Mouse (Mus musculus) liver, embryonic 14.5 days (tissue): Measurements from ENCODE around the gene Khdrbs2. TPM values are rescaled to one million over a fixed set of nuclear protein-coding genes. Genes with fewer than 3 reads are reported as not detected.
"Not testable (repeated sequence)": the region's sequence is repeated elsewhere in the genome, so short reads cannot be mapped to it uniquely, and the experiment has no call there.

Experiments
- ATAC-seq: fragments of 200-750 bp; cut with Nextera tagmentation; 2 replicates; pipeline ENCODE4 v1.8.0; 2017; ENCODE audit warnings: moderate number of reproducible peaks, mild to moderate bottlenecking, moderate library complexity; ENCODE audit not compliant: insufficient read depth
- DNase-seq, 3 experiments: peaks; one replicate each; pipeline ENCODE4 v3.0.0-alpha.2; 2012 to 2013; ENCODE audit warnings: low read depth in 3 of 3, low spot score in 3 of 3
- H3K27ac ChIP-seq: fragments of 300-500 bp; sonication (generic); 2 replicates; pipeline ENCODE4 v1.5.1; 2014; ENCODE audit warnings: moderate library complexity, mild to moderate bottlenecking, control low read depth, inconsistent platforms
- H3K27me3 ChIP-seq: fragments of 300-500 bp; sonication (generic); 2 replicates; pipeline ENCODE4 v1.6.1; 2014; ENCODE audit warnings: mild to moderate bottlenecking, low read length, moderate library complexity; ENCODE audit not compliant: control insufficient read depth, insufficient read depth
- H3K36me3 ChIP-seq: fragments of 300-500 bp; sonication (generic); replicated peaks from 2 replicates; pipeline ENCODE4 v1.6.1; 2014; ENCODE audit warnings: low read depth; ENCODE audit not compliant: control insufficient read depth, insufficient read depth
- H3K4me1 ChIP-seq, 2 experiments: fragments of 200-500 bp in 1 of 2; fragments of 300-500 bp in 1 of 2; sonication (generic) in 1 of 2; replicated peaks; 2 replicates each; pipeline ENCODE4 v1.6.1; 2012 to 2014; ENCODE audit warnings: antibody characterized with exemption in 1 of 2, inconsistent platforms in 1 of 2, low read length in 1 of 2; ENCODE audit not compliant: control insufficient read depth in 2 of 2, insufficient read depth in 2 of 2
- H3K4me2 ChIP-seq: fragments of 300-500 bp; sonication (generic); 2 replicates; pipeline ENCODE4 v1.6.1; 2014; ENCODE audit warnings: low read depth, mild to moderate bottlenecking, control low read depth, moderate library complexity
- H3K4me3 ChIP-seq, 2 experiments: fragments of 200-500 bp in 1 of 2; fragments of 300-500 bp in 1 of 2; sonication (generic) in 1 of 2; 2 replicates each; pipeline ENCODE4 v1.5.1; 2012 to 2014; ENCODE audit warnings: low read depth in 2 of 2, low read length in 2 of 2, mild to moderate bottlenecking in 2 of 2, control low read depth in 1 of 2, inconsistent platforms in 1 of 2, moderate library complexity in 1 of 2; ENCODE audit not compliant: insufficient read depth in 1 of 2
- H3K9ac ChIP-seq: fragments of 300-500 bp; sonication (generic); replicated peaks from 2 replicates; pipeline ENCODE4 v1.6.1; 2014; ENCODE audit warnings: mild to moderate bottlenecking, control low read depth, moderate library complexity
- H3K9me3 ChIP-seq: fragments of 300-500 bp; sonication (generic); 2 replicates; pipeline ENCODE4 v1.6.1; 2016; ENCODE audit warnings: low read length, mixed read lengths; ENCODE audit not compliant: control insufficient read depth
- CTCF ChIP-seq: IDR thresholded peaks from 2 replicates; pipeline ENCODE4 v1.5.1; 2016; ENCODE audit warnings: antibody characterized with exemption, low read depth, control low read depth
- EP300 ChIP-seq: IDR thresholded peaks from 2 replicates; pipeline ENCODE4 v1.6.1; 2016; ENCODE audit warnings: antibody characterized with exemption, low read depth
- WGBS: fragments of 180-500 bp; shearing (Covaris S2); extraction: QIAGEN DNeasy Blood & Tissue Kit; methylation state at CpG from one replicate; pipeline ENCODE4 v1.1.7; 2014; ENCODE audit not compliant: insufficient replicate concordance; 5-methylcytosine and 5-hydroxymethylcytosine counted together
- polyA plus RNA-seq, 2 experiments: library from polyadenylated mRNA; depleted of rRNA in 1 of 2; stranded (reverse) in 1 of 2; unstranded in 1 of 2; fragments of >200 nt; fragmentation: Nextera tagmentation in 1 of 2; extraction: Ambion mirVana in 1 of 2; gene quantifications; 2 replicates each; pipeline versions ENCODE4 v1.2.1 to v1.2.3; 2012 to 2014

Gene Khdrbs2
- polyA plus RNA-seq, 2 experiments: 0.02 to 0.04 TPM

DNA sequence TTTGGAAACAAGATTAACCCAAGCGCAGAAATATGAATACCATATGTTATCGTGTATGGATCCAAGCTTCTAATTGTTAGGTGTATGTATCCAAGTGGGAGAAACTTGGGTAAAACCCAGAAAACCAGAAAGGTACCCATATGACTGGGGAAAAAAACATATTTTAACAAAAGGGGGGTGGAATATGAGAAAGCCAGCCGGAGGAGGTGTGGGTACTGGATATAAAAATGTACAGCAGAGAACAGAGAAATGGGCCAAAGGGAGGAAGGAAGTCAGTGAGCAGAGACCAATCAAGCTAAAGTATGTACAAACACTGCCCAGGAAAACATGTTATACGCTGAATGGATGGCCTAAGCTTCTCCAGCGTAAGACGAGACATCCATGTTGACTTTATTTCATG is 330.9 kb downstream of the Khdrbs2 start:
- no peaks in the 10 kb centered on the region for H3K27me3 ChIP-seq
- TF ChIP-seq CTCF (no peak), EP300 (no peak)
- H3K36me3 ChIP-seq: no peaks in the 10 kb centered on the region
- H3K9ac ChIP-seq: no peak overlapping the region
- H3K9me3 ChIP-seq: no peaks in the 10 kb centered on the region
- 68% methylated on average over 6 of the region's 6 CpGs for WGBS
- no peak overlapping the region for H3K4me3 ChIP-seq
- H3K4me2 ChIP-seq: no peak overlapping the region
- DNase-seq (no peak), ATAC-seq (no peak)
- H3K27ac ChIP-seq: no peak overlapping the region
- H3K4me1 ChIP-seq: no peaks in the 10 kb centered on the region

DNA sequence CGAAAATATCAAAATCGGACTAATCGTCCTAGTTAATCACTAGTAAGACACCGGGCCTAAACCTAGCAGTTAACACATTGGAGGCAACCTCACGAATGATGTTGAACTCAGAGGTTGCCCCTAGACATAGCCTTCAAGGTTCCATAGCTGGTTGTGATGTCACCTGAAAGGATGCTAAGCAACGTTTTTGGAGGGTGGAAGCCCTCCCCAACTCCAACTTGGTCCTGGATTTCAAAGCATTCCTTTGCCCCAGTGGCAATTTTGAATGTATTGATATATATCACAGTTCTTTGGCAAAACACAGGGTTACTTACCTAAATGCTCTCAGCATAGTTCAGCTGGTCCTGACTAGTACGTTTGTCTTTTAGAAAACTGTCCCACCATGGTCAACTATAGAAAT is 374.7 kb downstream of the Khdrbs2 start, which contains the start of gene Gm5415:
TSS of gene Gm5415 (minus strand) at position 101 of the 400 bp plus-strand sequence.
- H3K4me3 ChIP-seq, H3K27ac ChIP-seq, H3K9ac ChIP-seq, DNase-seq, H3K9me3 ChIP-seq, H3K36me3 ChIP-seq, H3K4me1 ChIP-seq, H3K27me3 ChIP-seq, ATAC-seq, H3K4me2 ChIP-seq: not testable (repeated sequence)
- 35% methylated on average over 2 of the region's 7 CpGs for WGBS

DNA sequence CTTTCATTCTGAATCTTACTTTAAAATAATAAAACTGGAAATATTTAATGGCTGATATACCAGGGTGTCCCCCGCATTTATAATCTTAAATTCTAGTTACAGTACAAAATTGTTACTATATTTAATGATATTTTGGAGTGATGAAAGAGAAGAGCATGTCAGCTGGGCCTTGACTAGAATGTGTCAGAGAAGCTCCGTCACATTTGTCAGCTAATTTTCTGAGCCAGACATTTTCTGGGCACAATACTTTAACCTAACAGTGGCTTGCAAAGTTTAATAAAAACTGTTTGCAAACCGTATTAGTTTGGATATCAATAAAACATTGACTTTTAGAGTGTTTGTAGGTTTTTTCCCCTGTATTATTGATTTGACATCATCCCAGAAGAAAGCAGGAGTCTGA is 380.9 kb downstream of the Khdrbs2 start:
- TF ChIP-seq EP300: no peak
- no peak for TF ChIP-seq CTCF
- 69% methylated on average over 3 of the region's 3 CpGs for WGBS

DNA sequence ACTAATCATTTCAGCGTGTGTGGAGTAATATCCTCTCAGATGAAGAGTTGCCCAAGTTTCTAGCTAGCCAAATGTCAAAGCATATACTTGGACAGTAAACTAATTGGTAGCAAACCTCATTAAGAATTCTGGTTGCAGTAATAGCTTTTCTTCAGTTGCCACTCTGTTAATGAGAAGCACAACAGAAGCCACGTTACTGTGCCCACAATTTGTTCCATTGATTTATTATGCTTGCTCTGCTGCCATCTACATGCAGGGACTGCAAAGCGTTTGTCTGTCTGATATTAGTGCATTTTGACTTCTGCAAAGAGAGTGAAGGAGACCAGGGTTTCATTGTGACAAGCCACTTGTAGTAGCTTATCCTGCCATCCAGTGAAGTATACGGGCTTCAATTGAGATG is 381.4 kb downstream of the Khdrbs2 start:
- 43% methylated on average over 4 of the region's 4 CpGs for WGBS
- Histone ChIP-seq H3K4me2 (no peak overlapping the region), H3K9me3 (no peaks in the 10 kb centered on the region), H3K36me3 (no peaks in the 10 kb centered on the region), H3K4me1 (no peaks in the 10 kb centered on the region), H3K27ac (no peak overlapping the region), H3K9ac (no peak overlapping the region), H3K27me3 (no peaks in the 10 kb centered on the region), H3K4me3 (no peak overlapping the region)
- DNase-seq (no peak), ATAC-seq (no peak)
- no peak for TF ChIP-seq CTCF
- no peak for TF ChIP-seq EP300

More for the DNA sequence above, 380.9 kb downstream of the Khdrbs2 start:
- no peaks in the 10 kb centered on the region for H3K27me3 ChIP-seq
- H3K9ac ChIP-seq: no peak overlapping the region
- no peaks in the 10 kb centered on the region for H3K36me3 ChIP-seq
- no peaks in the 10 kb centered on the region for H3K9me3 ChIP-seq
- H3K4me3 ChIP-seq: no peak overlapping the region
- no peaks in the 10 kb centered on the region for H3K4me1 ChIP-seq
- H3K27ac ChIP-seq: no peak overlapping the region
- ATAC-seq (no peak), DNase-seq (no peak)
- H3K4me2 ChIP-seq: no peak overlapping the region

DNA sequence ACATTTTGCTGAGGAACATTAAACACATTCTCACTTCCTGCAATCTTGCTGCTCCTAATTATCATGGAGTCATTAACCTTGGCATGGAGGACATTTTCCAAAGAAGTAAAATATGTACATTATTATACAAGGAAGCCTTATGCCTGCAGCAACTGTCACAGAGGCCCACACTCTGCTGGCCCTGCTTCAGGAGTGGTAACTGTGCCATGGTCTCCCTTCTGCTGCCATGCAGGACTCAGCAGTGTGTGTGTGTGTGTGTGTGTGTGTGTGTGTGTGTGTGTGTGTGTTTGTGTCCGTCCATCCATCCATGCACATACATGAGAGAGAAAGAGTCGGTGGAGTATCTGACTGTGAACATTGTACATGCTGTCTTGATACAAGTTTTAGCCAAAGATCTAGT is 396.4 kb downstream of the Khdrbs2 start:
- no peak for ATAC-seq
- DNase-seq: no peak
- Histone ChIP-seq H3K9ac (no peak overlapping the region), H3K4me1 (no peaks in the 10 kb centered on the region), H3K36me3 (no peaks in the 10 kb centered on the region), H3K4me3 (no peak overlapping the region), H3K4me2 (no peak overlapping the region), H3K27me3 (no peaks in the 10 kb centered on the region), H3K9me3 (no peaks in the 10 kb centered on the region), H3K27ac (no peak overlapping the region)
- 74% methylated on average over 2 of the region's 2 CpGs for WGBS
- TF ChIP-seq CTCF (no peak), EP300 (no peak)

DNA sequence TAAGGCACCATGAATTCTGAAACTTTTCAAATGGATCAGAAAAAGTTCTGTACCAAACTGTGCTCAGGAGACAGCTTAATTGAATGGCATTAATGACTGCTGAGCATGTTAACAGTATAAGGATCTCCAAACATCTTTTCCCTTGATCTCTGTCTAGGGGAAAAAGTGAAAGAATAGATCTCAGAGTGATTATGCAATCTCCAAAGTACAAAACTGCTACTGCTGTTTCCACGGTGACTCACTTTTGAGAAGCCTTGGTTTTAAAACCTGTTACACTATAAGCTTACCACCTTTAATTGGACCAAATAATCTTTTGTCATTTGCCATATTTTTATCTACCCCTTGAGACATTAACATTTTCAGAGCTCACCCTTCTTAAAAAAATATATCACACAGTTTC is 453.5 kb downstream of the Khdrbs2 start:
- ATAC-seq (no peak), DNase-seq (no peak)
- no peak for TF ChIP-seq CTCF
- no peak for TF ChIP-seq EP300
- WGBS: 83% methylated on average over 1 of the region's 1 CpGs
- no peak overlapping the region for H3K9ac ChIP-seq
- no peak overlapping the region for H3K27ac ChIP-seq
- no peak overlapping the region for H3K4me2 ChIP-seq
- H3K4me3 ChIP-seq: no peak overlapping the region
- no peaks in the 10 kb centered on the region for H3K27me3 ChIP-seq
- no peaks in the 10 kb centered on the region for H3K36me3 ChIP-seq
- no peaks in the 10 kb centered on the region for H3K4me1 ChIP-seq
- H3K9me3 ChIP-seq: no peaks in the 10 kb centered on the region
